Mouse (Mus musculus) ES-Bruce4 (cell line): ENCODE measurements at regions not wholly inside any gene's neighbourhood (a gene's known extent, or its start where the extent isn't known, plus 50 kb on each side); places are given as distances from the start of the nearest gene placed in this dataset.

Source experiments
- CTCF ChIP-seq: IDR thresholded peaks from one replicate; pipeline ENCODE4 v1.8.1; 2011; ENCODE audit warnings: low read depth, low read length
- EP300 ChIP-seq: IDR thresholded peaks from 2 replicates; pipeline ENCODE4 v1.6.1; 2011; ENCODE audit warnings: low read depth, low read length; ENCODE audit not compliant: insufficient read depth

GRCm38 (mm10) chr5:118445988-118446280 lies 114.5 kb upstream of the Med13l start:
- TF ChIP-seq CTCF = no peak
- peak; percentile 95 for TF ChIP-seq EP300
